Mouse (Mus musculus) NIH3T3 (cell line): ENCODE results near the gene Hc.
A peak's percentile ranks its signal among the peaks of the same experiment; 100 is the strongest.

Experiments used
- DNase-seq: peaks from one replicate; pipeline ENCODE4 v3.0.0-alpha.2; 2012; ENCODE audit warnings: low read depth

The Hc gene

GRCm38 (mm10) chr2:34953547-34954116 is 107.6 kb downstream of the Hc start:
- no peak for DNase-seq

- no peak for DNase-seq
These were observed 108.2 kb downstream of the Hc start for GRCm38 (mm10) chr2:34953018-34953417.

- no peak for DNase-seq
These were observed 109.8 kb downstream of the Hc start for GRCm38 (mm10) chr2:34951469-34951868.

- no peak for DNase-seq
These were observed 112.6 kb downstream of the Hc start for GRCm38 (mm10) chr2:34948622-34949021.

- no peak for DNase-seq
These were observed 115.2 kb downstream of the Hc start for GRCm38 (mm10) chr2:34946046-34946445.

- no peak for DNase-seq
These were observed 115.7 kb downstream of the Hc start for GRCm38 (mm10) chr2:34945580-34945979.

GRCm38 (mm10) chr2:34944761-34945160 is 116.5 kb downstream of the Hc start:
- no peak for DNase-seq

- DNase-seq, result no peak
These were observed 117.6 kb downstream of the Hc start for GRCm38 (mm10) chr2:34943556-34944120.

- DNase-seq, result peak; percentile 52
These were observed 120.1 kb downstream of the Hc start for GRCm38 (mm10) chr2:34941061-34941675.

- DNase-seq, result no peak
These were observed 121.0 kb downstream of the Hc start for GRCm38 (mm10) chr2:34940246-34940645.

- peak; percentile 90 for DNase-seq
These were observed 122.7 kb downstream of the Hc start for GRCm38 (mm10) chr2:34938269-34939208.

- DNase-seq, result no peak
These were observed 123.8 kb downstream of the Hc start for GRCm38 (mm10) chr2:34937460-34937859.
